ENCODE assay signal across 26 mouse cellular contexts in the genomic region with DNA sequence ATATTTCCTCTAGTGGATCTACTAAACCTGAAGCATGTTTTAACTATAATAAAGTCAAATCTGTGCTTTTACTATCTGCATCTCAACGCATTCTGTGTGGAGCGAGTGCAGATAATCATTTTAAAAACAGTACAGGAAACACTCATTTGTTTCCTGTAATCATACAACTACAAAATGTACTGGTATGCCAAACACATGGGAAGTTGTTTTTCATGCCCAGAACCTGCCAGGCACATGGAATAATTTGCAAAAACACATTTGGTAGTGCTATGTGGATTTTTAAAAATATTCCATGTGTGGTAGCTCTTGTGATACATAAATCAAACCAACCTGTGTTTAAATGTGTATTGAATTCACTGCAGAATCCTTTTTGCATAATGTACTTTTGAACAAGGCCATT.
"Had no signal": no experiment of that assay in that cellular context is flagged by ENCODE, and none has a peak within 500 bp of the region (broad histone marks: within the 10 kb centered on the region; RNA-seq: fewer than 3 reads in every experiment).

No protein-coding gene starts in this region.

- H3K36me3 ChIP-seq: embryonic facial prominence, embryonic 10.5 days; embryonic facial prominence, embryonic 12.5 days; embryonic facial prominence, embryonic 13.5 days; embryonic facial prominence, embryonic 15.5 days; forebrain, embryonic 10.5 days; heart, embryonic 10.5 days; heart, embryonic 12.5 days had no signal

- H3K4me3 ChIP-seq: embryonic facial prominence, embryonic 10.5 days; embryonic facial prominence, embryonic 12.5 days; embryonic facial prominence, embryonic 13.5 days; embryonic facial prominence, embryonic 15.5 days; erythroblast, embryonic 14.5 days; forebrain, embryonic 10.5 days; forebrain, embryonic 13.5 days; gastrocnemius, adult 2 months; heart, adult 2 months; heart, embryonic 10.5 days; heart, embryonic 12.5 days had no signal

- H3K9ac ChIP-seq: embryonic facial prominence, embryonic 12.5 days; embryonic facial prominence, embryonic 13.5 days; embryonic facial prominence, embryonic 15.5 days; forebrain, embryonic 13.5 days; heart, embryonic 12.5 days had no signal

- H3K27me3 ChIP-seq: embryonic facial prominence, embryonic 12.5 days; embryonic facial prominence, embryonic 13.5 days; embryonic facial prominence, embryonic 15.5 days; forebrain, embryonic 13.5 days; heart, embryonic 12.5 days had no signal

- ATAC-seq: forebrain, embryonic 13.5 days; forebrain, embryonic 16.5 days had no signal

- DNase-seq: cerebellum, adult 9-10 months; cerebellum, adult 9-11 months; cerebellum, postnatal 10 days; cerebellum, postnatal 14 days; cerebellum, postnatal 25 days; cerebellum, postnatal 36 days; embryo, embryonic 11 days; gastrocnemius, adult 2 months; gastrocnemius, postnatal 10 days; gastrocnemius, postnatal 14 days; gastrocnemius, postnatal 25 days; gastrocnemius, postnatal 36 days; heart, adult 11 months; heart, adult 18-20 months; heart, adult 2 months had no signal

- H3K4me2 ChIP-seq: embryonic facial prominence, embryonic 12.5 days; embryonic facial prominence, embryonic 13.5 days; embryonic facial prominence, embryonic 15.5 days; forebrain, embryonic 13.5 days; heart, embryonic 11.5 days; heart, embryonic 12.5 days had no signal

- H3K27ac ChIP-seq: embryonic facial prominence, embryonic 10.5 days; embryonic facial prominence, embryonic 12.5 days; embryonic facial prominence, embryonic 13.5 days; embryonic facial prominence, embryonic 15.5 days; forebrain, embryonic 10.5 days; forebrain, embryonic 13.5 days; gastrocnemius, adult 2 months; heart, adult 2 months; heart, embryonic 10.5 days had no signal

- H3K4me1 ChIP-seq: embryonic facial prominence, embryonic 10.5 days; embryonic facial prominence, embryonic 12.5 days; embryonic facial prominence, embryonic 13.5 days; embryonic facial prominence, embryonic 15.5 days; forebrain, embryonic 10.5 days; forebrain, embryonic 13.5 days; heart, embryonic 10.5 days; heart, embryonic 12.5 days had no signal

- H3K9me3 ChIP-seq: embryonic facial prominence, embryonic 10.5 days; embryonic facial prominence, embryonic 12.5 days; embryonic facial prominence, embryonic 13.5 days; embryonic facial prominence, embryonic 15.5 days; forebrain, embryonic 10.5 days; forebrain, embryonic 13.5 days; heart, embryonic 10.5 days had no signal
